Mouse (Mus musculus): ENCODE measurements around the gene Ipcef1.

Gene Ipcef1

GRCm38 (mm10) chr10:7052315-7053017, at the start of gene Ipcef1:
Gene Ipcef1 (minus strand): TSS chr10:7052478.
- in situ Hi-C loops (cut with MboI; ENCODE audit: low sequenced_read_pairs) = loop anchor here (25.0 kb wide), 1 partner anchor 165 kb away; no protein-coding TSS in a partner anchor

- in situ Hi-C loops (cut with MboI; ENCODE audit: low sequenced_read_pairs) = no loop called here
Measured at GRCm38 (mm10) chr10:7077971-7078370, 25.7 kb upstream of the Ipcef1 start.

DNA sequence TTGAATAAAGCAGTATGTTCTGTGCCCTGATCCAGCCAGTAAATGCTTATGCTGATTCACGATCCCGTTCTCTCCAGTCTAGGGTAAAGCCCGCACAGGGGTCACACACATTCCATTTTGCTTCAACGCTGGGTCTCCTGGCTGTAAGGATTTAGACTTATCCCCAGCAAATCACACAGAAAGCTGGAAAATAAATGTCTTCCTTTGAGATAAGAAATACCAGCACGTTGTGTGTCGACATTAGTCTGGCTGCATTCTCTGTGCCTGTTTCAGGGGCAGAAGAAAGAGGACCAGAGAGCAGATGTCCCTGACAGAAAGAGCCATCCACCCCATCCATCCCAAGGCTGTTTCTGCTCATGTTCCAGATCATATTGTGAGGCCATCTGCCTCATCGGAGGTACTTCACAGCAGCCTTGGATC, 25.1 kb upstream of the Ipcef1 start:
- in situ Hi-C loops (cut with MboI; ENCODE audit: low sequenced_read_pairs) = no loop called here

- in situ Hi-C loops (cut with MboI; ENCODE audit: low sequenced_read_pairs) = no loop called here
Measured at GRCm38 (mm10) chr10:7076662-7077211, 24.5 kb upstream of the Ipcef1 start.

- in situ Hi-C loops (cut with MboI; ENCODE audit: low sequenced_read_pairs) = no loop called here
Measured at GRCm38 (mm10) chr10:7076201-7076600, 23.9 kb upstream of the Ipcef1 start.

DNA sequence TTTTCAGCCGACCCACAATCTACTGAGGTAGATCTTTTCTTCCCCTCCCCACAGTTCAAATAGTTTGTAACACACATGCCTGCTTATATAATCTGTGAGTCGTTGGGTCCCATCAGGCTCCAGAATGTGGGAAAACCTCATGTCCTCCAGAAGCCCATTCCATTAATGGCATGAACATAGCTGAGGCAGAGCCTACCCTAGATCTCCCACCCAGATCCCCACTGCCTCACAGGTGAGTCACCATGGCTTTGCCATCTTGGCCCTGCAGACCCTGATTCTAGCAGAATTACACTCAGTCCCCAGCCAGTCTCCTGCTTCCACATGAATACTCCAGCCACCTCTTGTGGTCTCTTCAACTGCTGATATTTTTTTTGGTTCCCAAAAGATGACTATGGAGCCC, 23.4 kb upstream of the Ipcef1 start:
- in situ Hi-C loops (cut with MboI; ENCODE audit: low sequenced_read_pairs) = no loop called here

GRCm38 (mm10) chr10:7074231-7074630, 22.0 kb upstream of the Ipcef1 start:
- in situ Hi-C loops (cut with MboI; ENCODE audit: low sequenced_read_pairs) = loop anchor here (25.0 kb wide), 1 partner anchor 187 kb away; no protein-coding TSS in a partner anchor

- in situ Hi-C loops (cut with MboI; ENCODE audit: low sequenced_read_pairs) = loop anchor here (25.0 kb wide), 1 partner anchor 184 kb away; no protein-coding TSS in a partner anchor
Measured at GRCm38 (mm10) chr10:7070924-7071323, 18.6 kb upstream of the Ipcef1 start.

DNA sequence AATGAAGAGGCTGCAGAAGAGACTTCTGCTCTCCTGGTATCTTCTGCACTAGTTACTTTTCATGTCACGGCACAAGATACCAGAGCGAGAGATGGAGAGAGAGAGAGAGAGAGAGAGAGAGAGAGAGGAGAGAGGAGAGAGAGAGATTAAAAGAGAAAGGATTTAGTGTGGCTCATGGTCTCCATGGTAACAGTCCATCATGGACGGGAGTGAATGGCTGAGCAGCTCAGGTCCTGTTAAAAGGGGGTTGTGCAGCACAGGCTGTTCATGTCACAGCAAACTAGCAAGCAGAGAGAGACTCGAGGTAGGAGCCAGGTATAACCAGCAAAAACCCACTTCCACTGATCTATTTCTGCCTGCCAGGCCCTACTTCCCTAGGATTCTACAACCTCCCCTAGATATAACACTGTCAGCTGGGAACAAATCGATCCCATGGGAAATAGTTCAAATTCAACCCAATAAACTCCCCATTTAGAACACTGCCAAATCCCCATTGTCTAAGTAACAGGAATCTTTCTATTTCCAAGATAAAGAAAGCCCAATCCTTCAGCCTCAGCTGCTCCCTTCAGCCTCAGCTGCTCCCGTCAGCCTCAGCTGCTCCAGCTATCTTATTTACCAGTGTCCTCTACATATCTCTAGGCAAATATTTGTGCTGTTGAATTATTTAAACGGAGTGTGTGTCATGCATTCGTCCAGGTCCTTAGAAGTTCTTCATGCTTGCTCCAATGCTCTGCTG, 18.0 kb upstream of the Ipcef1 start:
- in situ Hi-C loops (cut with MboI; ENCODE audit: low sequenced_read_pairs) = loop anchor here (25.0 kb wide), 1 partner anchor 183 kb away; no protein-coding TSS in a partner anchor

- in situ Hi-C loops (cut with MboI; ENCODE audit: low sequenced_read_pairs) = loop anchor here (25.0 kb wide), 1 partner anchor 182 kb away; no protein-coding TSS in a partner anchor
Measured at GRCm38 (mm10) chr10:7069090-7069489, 16.8 kb upstream of the Ipcef1 start.

GRCm38 (mm10) chr10:7068608-7069007, 16.3 kb upstream of the Ipcef1 start:
- in situ Hi-C loops (cut with MboI; ENCODE audit: low sequenced_read_pairs) = loop anchor here (25.0 kb wide), 1 partner anchor 181 kb away; no protein-coding TSS in a partner anchor

DNA sequence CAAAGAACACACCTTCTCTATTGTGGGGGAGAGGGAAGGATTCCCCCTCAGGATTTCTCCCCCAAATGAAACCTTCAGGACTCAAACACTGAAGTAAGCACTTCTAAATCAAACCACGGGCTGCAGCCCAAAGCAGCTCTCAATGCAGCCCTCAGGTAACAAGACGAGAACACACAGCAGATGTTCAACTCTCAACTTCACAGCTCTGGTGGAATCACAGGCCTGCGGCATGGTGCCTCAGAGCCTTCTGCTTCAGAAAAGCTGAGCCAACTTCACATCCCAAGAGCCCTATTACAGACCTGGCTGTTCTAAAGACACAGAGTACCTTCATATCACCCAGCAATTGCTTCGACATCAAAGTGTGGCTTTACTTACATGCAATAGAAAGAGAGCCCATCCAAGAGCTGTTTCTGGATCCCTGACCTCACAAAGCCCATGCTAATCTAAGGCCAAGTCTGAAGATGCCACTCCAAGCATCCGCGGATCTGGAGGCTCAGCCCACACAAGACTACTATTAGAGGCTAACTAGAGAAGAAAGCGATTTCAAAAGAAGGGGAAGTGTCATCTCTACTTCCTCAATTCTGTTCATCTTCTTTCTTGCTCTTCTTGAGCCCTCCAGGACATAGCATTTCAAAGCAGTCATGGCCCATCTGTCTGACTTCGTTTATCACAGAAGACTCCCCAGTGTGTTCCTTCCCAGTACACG, 11.6 kb upstream of the Ipcef1 start:
- in situ Hi-C loops (cut with MboI; ENCODE audit: low sequenced_read_pairs) = loop anchor here (25.0 kb wide), 1 partner anchor 177 kb away; no protein-coding TSS in a partner anchor

DNA sequence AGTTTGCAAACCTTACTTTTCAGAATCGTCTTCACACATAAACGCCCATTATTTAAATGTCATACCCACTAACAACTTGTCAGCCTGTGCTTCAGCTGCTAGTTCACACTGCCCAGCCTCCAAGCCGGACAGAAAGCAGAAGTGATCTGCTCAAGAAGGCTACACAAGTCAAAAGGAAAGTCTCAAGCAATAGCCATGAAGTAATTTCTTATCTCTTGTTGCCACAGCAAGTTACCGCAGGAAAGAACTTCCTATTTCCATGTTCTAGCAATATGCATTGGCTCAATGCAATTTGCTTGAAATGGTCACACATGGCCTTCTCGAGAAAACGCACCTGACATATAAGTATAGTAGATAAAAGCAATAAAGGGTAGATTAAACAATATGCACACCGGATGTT, 10.7 kb upstream of the Ipcef1 start:
- in situ Hi-C loops (cut with MboI; ENCODE audit: low sequenced_read_pairs) = loop anchor here (25.0 kb wide), 1 partner anchor 176 kb away; no protein-coding TSS in a partner anchor

GRCm38 (mm10) chr10:7060326-7060725, 8.0 kb upstream of the Ipcef1 start:
- in situ Hi-C loops (cut with MboI; ENCODE audit: low sequenced_read_pairs) = loop anchor here (25.0 kb wide), 1 partner anchor 173 kb away; no protein-coding TSS in a partner anchor

GRCm38 (mm10) chr10:7057546-7057945, 5.3 kb upstream of the Ipcef1 start:
- in situ Hi-C loops (cut with MboI; ENCODE audit: low sequenced_read_pairs) = loop anchor here (25.0 kb wide), 1 partner anchor 170 kb away; no protein-coding TSS in a partner anchor

GRCm38 (mm10) chr10:7054560-7055205, 2.4 kb upstream of the Ipcef1 start:
- in situ Hi-C loops (cut with MboI; ENCODE audit: low sequenced_read_pairs) = loop anchor here (25.0 kb wide), 1 partner anchor 167 kb away; no protein-coding TSS in a partner anchor

DNA sequence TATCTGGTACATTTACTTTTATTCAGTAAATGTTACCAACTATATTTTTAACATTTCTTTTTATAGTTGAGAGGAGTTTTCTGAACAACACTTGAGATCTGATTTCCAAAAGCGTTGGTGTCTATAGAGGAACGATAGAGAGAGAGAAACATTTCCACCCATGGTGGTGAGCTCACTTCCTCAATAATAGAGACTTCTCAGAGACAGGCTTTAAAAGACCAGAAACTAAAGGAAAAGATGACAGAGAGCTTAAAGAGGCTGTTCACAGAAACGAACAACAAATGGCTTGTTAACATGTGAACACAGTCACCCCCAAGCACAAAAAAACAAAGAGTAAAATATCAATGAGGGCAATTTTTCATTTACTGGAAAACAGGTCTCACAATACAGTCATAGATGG, 2.4 kb downstream of the Ipcef1 start:
- in situ Hi-C loops (cut with MboI; ENCODE audit: low sequenced_read_pairs) = loop anchor here (25.0 kb wide), 1 partner anchor 163 kb away; no protein-coding TSS in a partner anchor

GRCm38 (mm10) chr10:7047919-7048291, 4.4 kb downstream of the Ipcef1 start:
- in situ Hi-C loops (cut with MboI; ENCODE audit: low sequenced_read_pairs) = no loop called here

- in situ Hi-C loops (cut with MboI; ENCODE audit: low sequenced_read_pairs) = no loop called here
Measured at GRCm38 (mm10) chr10:7047288-7047918, 4.9 kb downstream of the Ipcef1 start.

DNA sequence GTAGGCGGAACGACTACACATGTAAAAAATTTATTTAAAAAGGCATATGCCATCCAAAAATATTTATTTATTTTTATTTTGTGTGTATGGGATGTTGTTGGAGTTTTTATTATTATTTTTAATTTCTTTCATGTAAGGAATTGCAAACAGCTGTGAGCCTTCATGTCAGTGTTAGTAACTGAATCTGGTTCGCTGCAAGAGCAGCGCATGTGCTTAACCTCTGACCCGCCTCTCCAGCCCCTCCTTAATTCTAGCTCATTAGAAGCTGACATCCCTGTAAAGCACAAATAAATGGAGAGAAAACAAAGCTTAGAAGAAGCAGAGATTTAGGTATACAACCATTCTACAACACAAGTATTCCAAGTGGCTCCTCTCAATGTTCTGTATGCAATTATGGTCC, 8.4 kb downstream of the Ipcef1 start:
- in situ Hi-C loops (cut with MboI; ENCODE audit: low sequenced_read_pairs) = no loop called here
